Mouse (Mus musculus): Measurements from ENCODE around the gene BC016579.

GRCm38 (mm10) chr16:45697996-45698395 is 44.1 kb upstream of the BC016579 start:
- TF ChIP-seq POLR2A (IDR thresholded peaks at IDR 0.05; ENCODE audit: borderline replicate concordance, extremely low read depth, low read depth, low read length) = no peak
- no peak for TF ChIP-seq CTCF (IDR thresholded peaks at IDR 0.05; ENCODE audit: insufficient read depth, low read length)
